Mouse (Mus musculus): ENCODE results near the gene Polg2.

The Polg2 gene

DNA sequence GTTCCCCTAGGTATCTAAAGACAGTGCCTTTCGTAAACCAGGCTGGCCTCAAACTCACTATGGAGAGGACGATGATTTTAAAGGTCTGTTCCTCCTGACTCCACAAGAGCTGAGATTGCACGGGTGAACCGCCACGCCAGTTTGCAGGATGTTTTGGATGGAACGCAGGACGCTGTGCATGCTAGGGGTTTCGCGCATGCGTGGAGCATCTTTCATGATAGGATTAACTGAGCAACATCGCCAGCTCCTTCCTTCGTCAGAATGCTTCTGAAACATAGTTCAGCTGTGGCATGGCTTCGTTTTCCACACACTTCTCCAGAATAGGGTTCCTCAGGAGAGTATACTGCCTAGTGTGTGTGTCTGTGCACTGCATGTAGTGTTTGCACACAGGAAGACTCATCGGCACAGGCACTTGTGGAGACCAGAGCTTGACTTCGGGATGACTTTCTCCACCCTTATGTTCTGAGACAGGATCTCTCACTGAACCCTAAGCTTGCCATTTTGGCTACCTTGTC is 55.7 kb downstream of the Polg2 start:
- no peak for DNase-seq

DNA sequence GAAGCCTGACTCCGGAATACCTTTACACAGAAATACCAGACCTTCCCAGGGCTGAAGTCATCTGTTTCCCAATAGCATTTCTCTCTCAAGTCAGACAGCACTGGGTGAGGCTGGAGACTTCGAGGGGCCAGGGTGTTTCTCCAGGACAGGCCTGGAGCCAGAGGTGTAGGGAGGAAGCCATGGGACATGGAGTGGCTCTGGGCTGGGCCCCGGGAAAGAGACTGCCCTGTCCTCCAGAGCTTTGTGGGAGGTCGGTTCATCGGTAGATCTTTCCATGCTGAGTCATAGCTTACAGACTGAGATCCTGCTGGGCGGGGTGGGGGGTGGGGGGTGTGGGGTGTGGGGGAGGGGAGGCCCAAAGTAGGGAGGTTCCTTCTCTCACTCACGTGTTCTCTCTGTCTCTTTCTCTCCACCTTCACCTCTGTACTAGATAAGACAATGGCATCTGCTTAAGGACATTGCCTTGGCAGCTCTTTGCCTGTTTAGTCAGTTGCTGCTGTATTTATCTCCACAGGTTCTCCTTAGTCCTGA is 56.4 kb downstream of the Polg2 start:
- DNase-seq, result peak; percentile 40 to 56

DNA sequence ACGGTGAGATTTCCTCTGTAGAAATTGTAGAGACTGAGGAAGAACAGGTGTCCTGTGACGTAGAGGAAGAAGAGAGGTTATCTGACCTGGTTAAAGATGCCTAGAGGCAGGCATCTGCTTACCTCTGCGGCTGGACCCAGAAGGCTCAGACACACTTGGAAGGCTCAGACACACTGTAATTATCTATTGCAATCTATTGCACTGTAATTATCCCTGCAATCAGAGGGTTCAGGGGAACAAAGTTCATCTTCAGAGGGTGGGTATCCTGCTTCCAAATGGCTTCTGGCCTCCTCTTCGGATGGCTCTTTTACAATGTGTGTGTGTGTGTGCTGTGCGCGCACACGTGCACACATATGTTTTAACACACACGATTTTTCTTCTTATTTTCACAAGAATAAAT is 59.0 kb downstream of the Polg2 start:
- DNase-seq, result no peak

Data from lung, postnatal 4 days (tissue).